Comparison of ENCODE assay signal across 7 mouse cellular contexts in genomic region chr16:33399913-33400782, GRCm38 (mm10). TPM values are rescaled to one million over a fixed set of nuclear protein-coding genes. Genes with fewer than 3 reads are reported as not detected.
DNase-seq lines count a peak whose midpoint lies in the region; ATAC-seq and TF ChIP-seq lines count a peak whose summit lies in the region.

No protein-coding gene starts in this region.

- no peaks in the 10 kb centered on the region for H3K9me3 ChIP-seq in forebrain, embryonic 16.5 days (ENCODE audit: control insufficient read depth, low read length)
- no peaks in the 10 kb centered on the region for H3K9me3 ChIP-seq in hindbrain, embryonic 11.5 days (ENCODE audit: control insufficient read depth, low read length)
- H3K9me3 ChIP-seq in limb, embryonic 11.5 days (ENCODE audit: control insufficient read depth, low read length), result no peaks in the 10 kb centered on the region
- no peaks in the 10 kb centered on the region for H3K9me3 ChIP-seq in midbrain, embryonic 12.5 days

- H3K4me1 ChIP-seq in forebrain, embryonic 16.5 days (replicated peaks; ENCODE audit: control insufficient read depth, insufficient read depth, low read length), result peaks cover 15% of the 10 kb centered on the region
- peaks cover 4% of the 10 kb centered on the region; the same call in 1 of the 2 replicates for H3K4me1 ChIP-seq in hindbrain, embryonic 11.5 days (replicated peaks; ENCODE audit: control insufficient read depth, insufficient read depth, low read length)
- peaks cover 6% of the 10 kb centered on the region; the same call in 1 of the 2 replicates for H3K4me1 ChIP-seq in limb, embryonic 11.5 days (ENCODE audit: control insufficient read depth, insufficient read depth, low read length)
- H3K4me1 ChIP-seq in midbrain, embryonic 12.5 days, result peaks cover 11% of the 10 kb centered on the region
- H3K4me1 ChIP-seq in spleen, adult 2 months (ENCODE audit: control insufficient read depth, insufficient read depth, insufficient read length), result peaks cover 18% of the 10 kb centered on the region

- DNase-seq in NIH3T3 (ENCODE audit: low read depth), result peak; percentile 85
- DNase-seq in c-Kit-positive CD71-positive TER-119-negative erythroid progenitor cells, embryonic 14.5 days (ENCODE audit: low read depth), result peak; percentile 75
- peak; percentile 78 for DNase-seq in hindbrain, embryonic 11.5 days (ENCODE audit: low spot score)
- DNase-seq in limb, embryonic 11.5 days (ENCODE audit: low spot score), result peak; percentile 82
- peak; percentile 33 to 68 for DNase-seq in spleen, adult 2 months (ENCODE audit: low read depth in 1 of 2, low spot score in 2 of 2)

- WGBS in forebrain, embryonic 16.5 days, result under 1% methylated on average over 28 of the region's 28 CpGs
- 2% methylated on average over 28 of the region's 28 CpGs for WGBS in hindbrain, embryonic 11.5 days
- whole genome bisulfite sequencing in limb, embryonic 11.5 days, result 2% methylated on average over 28 of the region's 28 CpGs
- WGBS in midbrain, embryonic 12.5 days, result 3% methylated on average over 28 of the region's 28 CpGs
- under 1% methylated on average over 28 of the region's 28 CpGs for WGBS in spleen, adult 2 months

- H3K4me3 ChIP-seq in forebrain, embryonic 16.5 days (replicated peaks; ENCODE audit: low read length), result peak overlapping the region; percentile 48
- H3K4me3 ChIP-seq in hindbrain, embryonic 11.5 days (ENCODE audit: low read depth, low read length), result peak overlapping the region; percentile 33
- H3K4me3 ChIP-seq in limb, embryonic 11.5 days (ENCODE audit: low read depth, low read length), result peak overlapping the region; percentile 34
- H3K4me3 ChIP-seq in midbrain, embryonic 12.5 days, result peak overlapping the region; percentile 44
- peak overlapping the region; percentile 55 for H3K4me3 ChIP-seq in spleen, adult 2 months (ENCODE audit: extremely low read depth, insufficient read depth, insufficient read length)

- no peaks in the 10 kb centered on the region for H3K27me3 ChIP-seq in forebrain, embryonic 16.5 days (replicated peaks; ENCODE audit: control insufficient read depth, insufficient read depth, low read length)
- no peaks in the 10 kb centered on the region for H3K27me3 ChIP-seq in hindbrain, embryonic 11.5 days (ENCODE audit: control insufficient read depth, insufficient read depth, low read length)
- H3K27me3 ChIP-seq in limb, embryonic 11.5 days (ENCODE audit: control insufficient read depth, insufficient read depth, low read length), result no peaks in the 10 kb centered on the region
- H3K27me3 ChIP-seq in midbrain, embryonic 12.5 days, result no peaks in the 10 kb centered on the region
- no peaks in the 10 kb centered on the region for H3K27me3 ChIP-seq in spleen, adult 2 months (ENCODE audit: control insufficient read depth, insufficient read depth, low read length)

- no peaks in the 10 kb centered on the region for H3K36me3 ChIP-seq in forebrain, embryonic 16.5 days (ENCODE audit: control insufficient read depth, insufficient read depth)
- no peaks in the 10 kb centered on the region for H3K36me3 ChIP-seq in hindbrain, embryonic 11.5 days (ENCODE audit: control insufficient read depth, insufficient read depth, low read length)
- no peaks in the 10 kb centered on the region for H3K36me3 ChIP-seq in limb, embryonic 11.5 days (ENCODE audit: control insufficient read depth, insufficient read depth, low read length)
- H3K36me3 ChIP-seq in midbrain, embryonic 12.5 days, result no peaks in the 10 kb centered on the region
- no peaks in the 10 kb centered on the region for H3K36me3 ChIP-seq in spleen, adult 2 months (ENCODE audit: control insufficient read depth, insufficient read depth, low read length)

- peak overlapping the region; percentile 43 for H3K9ac ChIP-seq in forebrain, embryonic 16.5 days (replicated peaks; ENCODE audit: low read depth, low read length)
- H3K9ac ChIP-seq in hindbrain, embryonic 11.5 days (ENCODE audit: low read depth, low read length), result peak overlapping the region; percentile 65
- H3K9ac ChIP-seq in limb, embryonic 11.5 days (ENCODE audit: low read length), result peak overlapping the region; percentile 53
- H3K9ac ChIP-seq in midbrain, embryonic 12.5 days (replicated peaks), result peak overlapping the region; percentile 41

- H3K4me2 ChIP-seq in forebrain, embryonic 16.5 days (ENCODE audit: low read length), result peak overlapping the region; percentile 82
- peak overlapping the region; percentile 61 for H3K4me2 ChIP-seq in hindbrain, embryonic 11.5 days (replicated peaks; ENCODE audit: low read depth, low read length)
- peak overlapping the region; percentile 70 for H3K4me2 ChIP-seq in limb, embryonic 11.5 days (ENCODE audit: low read depth, severe bottlenecking)
- peak overlapping the region; percentile 75 for H3K4me2 ChIP-seq in midbrain, embryonic 12.5 days (replicated peaks)

- no peak overlapping the region for H3K27ac ChIP-seq in forebrain, embryonic 16.5 days (ENCODE audit: low read length)
- H3K27ac ChIP-seq in hindbrain, embryonic 11.5 days (ENCODE audit: low read depth, low read length), result no peak overlapping the region
- no peak overlapping the region for H3K27ac ChIP-seq in limb, embryonic 11.5 days (replicated peaks; ENCODE audit: low read depth, low read length)
- 0 out of 2 replicates have a peak overlapping the region, but pooled peaks have one; percentile 47 for H3K27ac ChIP-seq in midbrain, embryonic 12.5 days (replicated peaks)
- peak overlapping the region; percentile 35; the same call in 1 of the 2 replicates for H3K27ac ChIP-seq in spleen, adult 2 months (ENCODE audit: insufficient read depth, low read length)

- TF ChIP-seq CTCF in spleen, adult 2 months (IDR thresholded peaks at IDR 0.05; ENCODE audit: extremely low read depth, insufficient read depth, insufficient read length, insufficient replicate concordance), result no peak

- ATAC-seq in forebrain, embryonic 16.5 days, result peak; percentile 91
- ATAC-seq in hindbrain, embryonic 11.5 days (ENCODE audit: low FRiP score), result peak; percentile 71; the same call in 1 of the 2 replicates
- peak; percentile 72 for ATAC-seq in limb, embryonic 11.5 days (ENCODE audit: insufficient number of reproducible peaks, low FRiP score, low TSS enrichment, low read depth)
- ATAC-seq in midbrain, embryonic 12.5 days (ENCODE audit: low FRiP score, low read depth), result peak; percentile 70

- TF ChIP-seq POLR2A in spleen, adult 2 months (IDR thresholded peaks at IDR 0.05; ENCODE audit: low read depth, low read length), result no peak

RNA-seq across cellular contexts. Expression of gene Zfp148, which starts 19.5 kb away (rescaled TPM):
- polyA plus RNA-seq in forebrain, embryonic 16.5 days (2015; fragmentation: Nextera tagmentation; extraction: Ambion mirVana), result 78.9 and 92.8 TPM in 2 replicates
- polyA plus RNA-seq in hindbrain, embryonic 11.5 days (2014; fragmentation: Nextera tagmentation; extraction: Ambion mirVana), result 48.8 and 48.9 TPM in 2 replicates
- polyA plus RNA-seq in limb, embryonic 11.5 days (2014; fragmentation: Nextera tagmentation; extraction: Ambion mirVana), result 47.4 and 50.5 TPM in 2 replicates
- 58.1 and 60.9 TPM in 2 replicates for polyA plus RNA-seq in midbrain, embryonic 12.5 days (2016; fragmentation: Nextera tagmentation; extraction: Ambion mirVana)
- polyA plus RNA-seq in spleen, adult 2 months (2012; rRNA removed), result 5.0 and 5.7 TPM in 2 replicates

Comparison
In these comparisons a context has a peak if more than half of its experiments do, and no peak if none do; other contexts are left out.
1. H3K27ac ChIP-seq: peak in midbrain, embryonic 12.5 days (single experiment) and spleen, adult 2 months (single experiment); none in forebrain, embryonic 16.5 days (single experiment), hindbrain, embryonic 11.5 days (single experiment) and limb, embryonic 11.5 days (single experiment).
2. Peak in every context shown above with its lines, with median percentiles within 50 percentile points of each other: DNase-seq, ATAC-seq, H3K4me2 ChIP-seq, H3K4me3 ChIP-seq and H3K9ac ChIP-seq.